Mouse (Mus musculus) left cerebral cortex, postnatal 36 days (tissue): ENCODE measurements around the gene Gna11. TPM values are rescaled to one million over a fixed set of nuclear protein-coding genes. Genes with fewer than 3 reads are reported as not detected.
A peak's percentile ranks its signal among the peaks of the same experiment; 100 is the strongest.

Source experiments
- DNase-seq, 2 experiments: peaks; one replicate each; pipeline ENCODE4 v3.0.0; 2021 to 2022; ENCODE audit warnings: low spot score in 2 of 2, mixed read lengths in 1 of 2
- intact Hi-C: fragments of 180-260 bp; cut with DNase I; formaldehyde crosslinking; loops from one replicate; pipeline ENCODE4 v1.15.1; 2025
- microRNA-seq: library from miRNA; unstranded; fragments of <30 nt; microRNA quantifications from one replicate; pipeline ENCODE4 v1.2.0, GENCODE M21; 2022
- total RNA-seq, 2 experiments: library from RNA; stranded (reverse); gene quantifications; 2 replicates each; pipeline ENCODE4 v1.2.3; 2021

Gene Gna11
- total RNA-seq, 2 experiments from 2014 or later: 103 to 115 TPM

DNA sequence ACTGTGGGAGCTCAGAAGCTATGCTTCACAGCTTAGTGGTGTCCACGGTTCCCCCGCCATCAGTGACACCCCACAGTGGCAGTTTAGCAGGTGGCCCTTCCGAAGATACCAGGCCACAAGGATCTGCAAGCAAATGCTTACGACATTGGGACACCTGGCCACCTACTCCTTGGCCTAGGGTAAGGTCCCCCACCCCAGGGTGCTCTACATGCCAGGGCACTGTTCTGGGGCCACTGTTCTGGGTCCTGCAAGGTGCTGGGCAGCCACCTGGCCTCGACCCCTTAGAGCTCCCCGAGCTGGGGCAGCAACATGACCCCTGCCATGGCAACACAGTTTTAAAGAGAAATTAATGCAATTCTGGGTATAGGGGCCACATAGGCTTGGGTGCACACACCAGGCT, 49.8 kb downstream of the Gna11 start:
- intact Hi-C loops: no loop called here
- DNase-seq: no peak

- intact Hi-C loops: no loop called here
- DNase-seq: no peak
Observed at GRCm38 (mm10) chr10:81494260-81495041, 50.5 kb downstream of the Gna11 start.

DNA sequence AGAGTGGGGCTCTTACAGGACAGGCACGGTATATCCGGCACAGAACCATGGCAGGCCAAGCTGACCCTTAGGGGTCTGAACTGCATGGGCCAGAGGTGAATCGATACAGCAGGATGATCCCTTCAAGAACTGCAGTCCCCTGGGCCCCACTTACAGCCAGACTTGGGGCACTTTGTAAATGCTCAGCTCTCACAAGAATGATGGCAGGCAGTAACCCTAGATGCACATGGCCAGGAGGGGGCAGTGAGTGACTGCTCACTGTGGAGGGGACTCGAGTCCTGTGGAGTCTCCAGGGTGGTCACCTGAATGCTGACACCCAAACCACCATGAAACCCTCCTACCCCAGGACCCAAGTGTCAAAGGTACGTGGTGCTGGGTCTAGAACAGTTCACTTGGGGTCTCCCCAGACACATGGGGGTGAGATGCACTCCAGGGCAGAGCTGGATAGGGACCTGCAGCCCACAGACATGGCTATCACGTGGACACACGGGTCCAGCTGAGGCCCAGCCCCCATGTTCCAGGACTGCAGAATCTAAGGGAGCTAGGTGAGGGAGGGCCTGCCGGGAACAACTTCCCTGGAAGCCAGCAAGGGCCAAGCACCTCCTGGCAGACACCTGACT, 51.3 kb downstream of the Gna11 start:
- intact Hi-C loops: no loop called here
- no peak for DNase-seq

GRCm38 (mm10) chr10:81492606-81493240, 52.3 kb downstream of the Gna11 start:
- intact Hi-C loops: no loop called here
- DNase-seq: no peak

- intact Hi-C loops: no loop called here
- no peak for DNase-seq
Observed at GRCm38 (mm10) chr10:81491018-81491417, 54.0 kb downstream of the Gna11 start.

- intact Hi-C loops: no loop called here
- no peak for DNase-seq
Observed at GRCm38 (mm10) chr10:81489941-81490340, 55.0 kb downstream of the Gna11 start.

DNA sequence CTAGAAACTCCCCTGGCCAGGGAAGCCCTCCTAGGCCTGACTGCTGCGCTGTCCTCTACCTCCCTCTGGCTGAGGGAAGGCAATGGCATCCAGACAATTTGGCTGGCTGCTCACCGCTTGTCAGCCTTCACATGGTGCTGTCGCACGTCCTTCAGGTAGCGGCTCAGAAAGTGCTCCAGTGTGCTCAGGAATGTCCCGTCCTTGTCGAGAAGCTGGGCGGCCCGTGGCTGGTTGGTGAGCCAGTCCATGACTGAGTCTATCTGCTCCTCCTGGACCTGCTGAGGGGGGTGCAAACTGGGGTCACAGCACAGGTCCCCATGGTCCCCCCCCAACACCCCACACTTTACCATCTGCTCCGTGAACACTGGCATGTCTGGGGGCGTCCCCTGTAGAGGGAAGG, 56.9 kb downstream of the Gna11 start:
- intact Hi-C loops: no loop called here
- DNase-seq: no peak

DNA sequence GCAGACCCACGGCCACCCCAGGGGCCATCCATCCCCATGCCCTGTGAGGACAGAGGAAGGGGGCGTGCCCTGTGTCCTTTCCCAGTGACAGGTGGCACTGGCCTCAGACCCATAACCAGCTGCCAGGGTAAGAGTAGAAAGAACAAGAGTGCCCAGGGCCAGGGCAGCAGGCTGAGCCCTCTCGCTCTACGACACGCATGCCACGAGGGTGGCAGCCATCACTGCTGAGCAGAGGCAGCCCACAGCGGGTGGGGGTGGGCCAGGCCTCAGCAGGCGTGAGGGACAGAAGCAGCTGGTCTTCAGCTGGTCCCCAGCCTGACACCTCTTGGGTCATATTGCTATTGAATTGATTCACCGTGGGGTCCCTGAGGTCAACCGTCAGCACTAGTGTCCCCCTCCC, 58.5 kb downstream of the Gna11 start:
- intact Hi-C loops: no loop called here
- DNase-seq: no peak

GRCm38 (mm10) chr10:81485479-81486018, 59.4 kb downstream of the Gna11 start:
- intact Hi-C loops: no loop called here
- no peak for DNase-seq

- DNase-seq: no peak
Observed at GRCm38 (mm10) chr10:81485060-81485449, 59.9 kb downstream of the Gna11 start.

DNA sequence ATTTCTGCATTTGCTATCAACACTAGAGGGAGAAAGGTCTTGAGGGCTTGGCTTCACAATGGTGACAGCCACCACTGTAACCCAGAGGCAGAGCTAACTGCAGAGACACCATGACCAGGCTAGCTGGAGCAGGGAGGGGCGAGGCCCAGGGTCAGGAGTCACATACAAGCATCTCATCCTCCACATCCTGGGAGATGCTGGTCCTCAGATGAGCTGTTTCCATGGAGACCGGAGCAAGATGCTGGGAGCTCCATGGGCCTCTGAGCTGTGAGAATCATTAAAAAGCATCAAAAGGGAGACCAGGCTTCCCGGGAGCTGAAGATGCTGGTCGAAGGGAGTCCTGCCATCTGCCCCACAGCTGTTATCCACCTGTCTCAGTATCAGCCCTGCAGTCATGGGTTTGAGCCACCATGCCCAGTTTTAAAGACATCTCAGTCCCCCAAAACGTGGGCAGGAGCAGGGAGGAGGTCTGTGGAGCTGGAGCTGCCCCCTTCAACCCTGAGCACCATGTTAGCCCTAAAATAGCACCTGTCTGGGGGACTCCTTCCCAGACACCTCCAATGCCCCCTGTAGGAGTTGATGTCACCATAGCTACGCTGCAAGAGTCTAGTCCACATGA, 60.4 kb downstream of the Gna11 start:
- peak in 1 of 2 experiments; percentile 50 for DNase-seq
- intact Hi-C loops: no loop called here

More at GRCm38 (mm10) chr10:81485060-81485449, 59.9 kb downstream of the Gna11 start:
- intact Hi-C loops: no loop called here

DNA sequence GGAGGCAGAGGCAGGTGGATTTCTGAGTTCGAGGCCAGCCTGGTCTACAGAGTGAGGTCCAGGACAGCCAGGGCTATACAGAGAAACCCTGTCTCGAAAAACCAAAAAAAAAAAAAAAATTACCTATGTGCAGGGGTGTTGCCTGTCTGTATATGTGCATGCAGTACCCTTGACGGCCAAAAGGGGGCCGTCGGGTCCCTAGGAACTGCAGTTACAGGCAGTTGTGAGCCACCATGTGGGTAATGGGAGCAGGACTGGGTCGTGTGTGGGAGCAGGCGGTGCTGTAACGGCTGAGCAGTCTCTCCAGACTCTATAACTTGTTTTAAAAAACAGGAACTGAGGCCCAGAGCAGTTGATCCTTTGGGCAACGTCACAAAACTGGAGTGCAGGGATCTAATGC, 61.0 kb downstream of the Gna11 start:
- DNase-seq: no peak
- intact Hi-C loops: no loop called here

- DNase-seq: peak; percentile 71 to 83
Observed at GRCm38 (mm10) chr10:81482533-81482889, 62.5 kb downstream of the Gna11 start, which contains the start of gene Celf5. Celf5 (minus strand) TSS chr10:81482709.

GRCm38 (mm10) chr10:81481605-81482532, 63.1 kb downstream of the Gna11 start:
- DNase-seq: peak in 1 of 2 experiments; percentile 51
- intact Hi-C loops: no loop called here

More at GRCm38 (mm10) chr10:81482533-81482889, 62.5 kb downstream of the Gna11 start, which contains the start of gene Celf5:
- intact Hi-C loops: no loop called here

Small RNA genes lying within 50 kb of the gene (microRNA-seq; reads per million reads assigned to microRNA genes)
- not detected for gene Gm25595

Other genes with a start within 250 kb of the Gna11 start
- 10 to 100 TPM; 29.7 to 31.7 TPM for gene Cactin, start 224.1 kb downstream of the Gna11 start, total RNA-seq
- under 1 TPM; 0.45 to 0.99 TPM for gene Tbxa2r, start 216.5 kb downstream of the Gna11 start, total RNA-seq
- 1 to 10 TPM; 1.4 to 1.8 TPM for gene Gipc3, start 201.9 kb downstream of the Gna11 start, total RNA-seq
- 10 to 100 TPM; 27.0 to 35.5 TPM for gene Hmg20b, start 194.7 kb downstream of the Gna11 start, total RNA-seq
- gene Mfsd12, start 187.7 kb downstream of the Gna11 start, total RNA-seq: 10 to 100 TPM; 39.6 to 40.9 TPM
- 1 to 10 TPM in 1 of 2 experiments, under 1 TPM in 1; 0.49 to 2.2 TPM for gene 4930404N11Rik, start 179.4 kb downstream of the Gna11 start, total RNA-seq
- 10 to 100 TPM; 67.8 to 72.2 TPM for gene Fzr1, start 166.7 kb downstream of the Gna11 start, total RNA-seq
- 100 to 1,000 TPM in 1 of 2 experiments, 10 to 100 TPM in 1; 80.0 to 103 TPM for gene Dohh, start 160.8 kb downstream of the Gna11 start, total RNA-seq
- gene Gm48551, start 160.7 kb downstream of the Gna11 start, total RNA-seq: 1 to 10 TPM; 2.5 to 4.3 TPM
- gene Gm48552, start 156.2 kb downstream of the Gna11 start, total RNA-seq: 1 to 10 TPM; 1.9 to 4.9 TPM
- under 1 TPM; 0.77 to 0.94 TPM for gene Smim24, start 152.1 kb downstream of the Gna11 start, total RNA-seq
- gene Nfic, start 89.6 kb downstream of the Gna11 start, total RNA-seq: 10 to 100 TPM; 87.9 to 96.9 TPM
- gene Celf5, start 62.5 kb downstream of the Gna11 start, total RNA-seq: 100 to 1,000 TPM; 256 to 303 TPM
- 10 to 100 TPM; 74.9 to 88.8 TPM for gene Ncln, start 48.8 kb downstream of the Gna11 start, total RNA-seq
- gene S1pr4, start 45.1 kb downstream of the Gna11 start, total RNA-seq: under 1 TPM; 0.43 to 0.52 TPM
- gene Gna15, start 21.0 kb downstream of the Gna11 start, total RNA-seq: 1 to 10 TPM; 2.3 to 3.1 TPM
- 100 to 1,000 TPM; 652 to 731 TPM for gene Aes, start 14.3 kb upstream of the Gna11 start, total RNA-seq
- 10 to 100 TPM; 23.7 to 37.6 TPM for gene Tle2, start 29.4 kb upstream of the Gna11 start, total RNA-seq
- gene Tle6, start 55.9 kb upstream of the Gna11 start, total RNA-seq: 10 to 100 TPM in 1 of 2 experiments, 1 to 10 TPM in 1; 9.7 to 10.9 TPM
- gene BC025920, start 61.1 kb upstream of the Gna11 start, total RNA-seq: 1 to 10 TPM; 3.5 to 3.6 TPM
- gene Sirt6, start 82.6 kb upstream of the Gna11 start, total RNA-seq: 10 to 100 TPM; 22.7 to 29.4 TPM
- gene Ankrd24, start 83.3 kb upstream of the Gna11 start, total RNA-seq: 10 to 100 TPM; 37.8 to 46.7 TPM
- gene Gm10778, start 103.9 kb upstream of the Gna11 start, total RNA-seq: 1 to 10 TPM; 3.9 to 4.1 TPM
- 10 to 100 TPM in 1 of 2 experiments, 1 to 10 TPM in 1; 9.6 to 10.4 TPM for gene Zfp433, start 159.6 kb upstream of the Gna11 start, total RNA-seq
- gene Gm3055, start 226.0 kb upstream of the Gna11 start, total RNA-seq: 10 to 100 TPM in 1 of 2 experiments, 1 to 10 TPM in 1; 8.4 to 12.7 TPM